Mouse (Mus musculus) kidney, embryonic 16.5 days (tissue): Measurements from ENCODE around the gene Sgpl1. TPM values are rescaled to one million over a fixed set of nuclear protein-coding genes. Genes with fewer than 3 reads are reported as not detected.
A peak's percentile ranks its signal among the peaks of the same experiment; 100 is the strongest.

ENCODE experiments used
- ATAC-seq: fragments of 200-750 bp; cut with Nextera tagmentation; 2 replicates; pipeline ENCODE4 v1.8.0; 2017; ENCODE audit warnings: moderate TSS enrichment; ENCODE audit not compliant: low FRiP score, low TSS enrichment
- H3K27ac ChIP-seq: fragments of 300-500 bp; sonication (generic); 2 replicates; pipeline ENCODE4 v1.5.1; 2014; ENCODE audit warnings: low read length
- H3K27me3 ChIP-seq: fragments of 300-500 bp; sonication (generic); 2 replicates; pipeline ENCODE4 v1.6.1; 2014; ENCODE audit warnings: low read length, control low read depth, mixed read lengths; ENCODE audit not compliant: insufficient read depth
- H3K36me3 ChIP-seq: fragments of 300-500 bp; sonication (generic); 2 replicates; pipeline ENCODE4 v1.6.1; 2014; ENCODE audit warnings: low read length, control low read depth, mixed read lengths; ENCODE audit not compliant: insufficient read depth
- H3K4me1 ChIP-seq: fragments of 300-500 bp; sonication (generic); 2 replicates; pipeline ENCODE4 v1.6.1; 2014; ENCODE audit warnings: low read length, control low read depth, mixed read lengths; ENCODE audit not compliant: insufficient read depth
- H3K4me2 ChIP-seq: fragments of 300-500 bp; sonication (generic); replicated peaks from 2 replicates; pipeline ENCODE4 v1.6.1; 2014; ENCODE audit warnings: low read depth, low read length
- H3K4me3 ChIP-seq: fragments of 300-500 bp; sonication (generic); 2 replicates; pipeline ENCODE4 v1.5.1; 2014; ENCODE audit warnings: mild to moderate bottlenecking, low read length
- H3K9ac ChIP-seq: fragments of 300-500 bp; sonication (generic); replicated peaks from 2 replicates; pipeline ENCODE4 v1.6.1; 2014; ENCODE audit warnings: low read length
- H3K9me3 ChIP-seq: fragments of 300-500 bp; sonication (generic); 2 replicates; pipeline ENCODE4 v1.6.1; 2016; ENCODE audit warnings: low read length, control low read depth
- WGBS: fragments of 180-500 bp; shearing (Covaris S2); extraction: QIAGEN DNeasy Blood & Tissue Kit; methylation state at CpG from one replicate; pipeline ENCODE4 v1.1.7; 2014; 5-methylcytosine and 5-hydroxymethylcytosine counted together
- polyA plus RNA-seq: library from polyadenylated mRNA; unstranded; fragments of >200 nt; fragmentation: Nextera tagmentation; extraction: Ambion mirVana; gene quantifications from 2 replicates; pipeline ENCODE4 v1.2.1, GENCODE M21; 2015

Gene Sgpl1
- polyA plus RNA-seq, 1 experiment from 2014 or later = 75.9 TPM

DNA sequence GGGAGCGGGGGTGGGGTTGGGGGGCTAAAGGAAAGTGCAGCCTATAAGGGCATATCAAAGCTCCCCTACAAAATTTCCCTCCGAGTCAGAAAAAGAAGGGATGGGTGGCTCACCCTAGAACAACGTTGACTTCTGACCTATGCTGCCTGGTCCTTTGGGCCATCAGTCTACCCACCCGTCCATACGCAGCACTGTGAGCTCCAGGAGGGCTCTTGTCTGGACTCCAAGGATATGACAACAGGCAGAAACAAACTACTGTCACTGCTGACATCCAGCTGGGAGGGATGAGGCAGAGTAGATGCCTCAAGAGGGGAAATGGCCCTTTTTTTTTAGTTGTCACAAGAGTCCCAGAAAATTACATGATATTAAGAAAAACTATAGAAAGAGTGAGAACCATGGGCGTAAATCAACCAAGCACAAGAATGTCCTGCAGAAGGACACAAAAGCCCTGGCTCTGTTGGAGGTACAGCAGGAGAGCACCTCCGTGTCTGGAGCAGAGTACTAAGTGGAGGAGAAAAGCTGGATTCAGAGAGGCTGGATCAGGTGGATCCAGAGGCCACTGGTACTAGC lies 28.8 kb upstream of the Sgpl1 start:
- Histone ChIP-seq H3K4me2 (peak overlapping the region; percentile 39), H3K9me3 (no peaks in the 10 kb centered on the region), H3K9ac (no peak overlapping the region), H3K27ac (no peak overlapping the region), H3K36me3 (no peaks in the 10 kb centered on the region), H3K27me3 (no peaks in the 10 kb centered on the region), H3K4me3 (no peak overlapping the region), H3K4me1 (no peaks in the 10 kb centered on the region)
- 48% methylated on average over 7 of the region's 7 CpGs for WGBS
- no peak for ATAC-seq

- ATAC-seq = no peak; the same call in 1 of the 2 replicates
- H3K27ac ChIP-seq = no peak overlapping the region
Observed at GRCm38 (mm10) chr10:61175442-61176204, 28.1 kb upstream of the Sgpl1 start.

GRCm38 (mm10) chr10:61174711-61175441 lies 27.4 kb upstream of the Sgpl1 start:
- Histone ChIP-seq H3K27ac (no peak overlapping the region), H3K9me3 (no peaks in the 10 kb centered on the region), H3K4me2 (no peak overlapping the region), H3K27me3 (no peaks in the 10 kb centered on the region), H3K9ac (no peak overlapping the region), H3K36me3 (no peaks in the 10 kb centered on the region), H3K4me1 (no peaks in the 10 kb centered on the region), H3K4me3 (no peak overlapping the region)
- ATAC-seq = no peak
- 29% methylated on average over 13 of the region's 13 CpGs for WGBS

More at GRCm38 (mm10) chr10:61175442-61176204, 28.1 kb upstream of the Sgpl1 start:
- no peak overlapping the region for H3K9ac ChIP-seq
- no peaks in the 10 kb centered on the region for H3K27me3 ChIP-seq
- no peaks in the 10 kb centered on the region for H3K36me3 ChIP-seq
- no peaks in the 10 kb centered on the region for H3K9me3 ChIP-seq
- H3K4me1 ChIP-seq = no peaks in the 10 kb centered on the region
- H3K4me3 ChIP-seq = no peak overlapping the region; the same call in 1 of the 2 replicates
- peak overlapping the region; percentile 39 for H3K4me2 ChIP-seq
- 17% methylated on average over 24 of the region's 24 CpGs for WGBS

GRCm38 (mm10) chr10:61172496-61172895 lies 25.0 kb upstream of the Sgpl1 start:
- no peaks in the 10 kb centered on the region for H3K27me3 ChIP-seq
- H3K4me2 ChIP-seq = no peak overlapping the region
- ATAC-seq = no peak
- no peak overlapping the region for H3K9ac ChIP-seq
- H3K9me3 ChIP-seq = no peaks in the 10 kb centered on the region
- H3K27ac ChIP-seq = no peak overlapping the region
- WGBS = 83% methylated on average over 4 of the region's 4 CpGs
- no peaks in the 10 kb centered on the region for H3K4me1 ChIP-seq
- H3K36me3 ChIP-seq = no peaks in the 10 kb centered on the region
- H3K4me3 ChIP-seq = no peak overlapping the region

GRCm38 (mm10) chr10:61171654-61172053 lies 24.2 kb upstream of the Sgpl1 start, which contains the start of gene Tbata:
Gene Tbata (plus strand): TSS chr10:61171954.
- H3K27ac ChIP-seq = no peak within 1 kb of the TSS
- H3K36me3 ChIP-seq = no peaks in the 10 kb centered on the region
- H3K4me1 ChIP-seq = no peaks in the 10 kb centered on the region
- no peaks in the 10 kb centered on the region for H3K9me3 ChIP-seq
- H3K4me3 ChIP-seq = no peak within 1 kb of the TSS
- ATAC-seq = no peak
- WGBS = 69% methylated on average over 3 of the region's 3 CpGs
- no peak within 1 kb of the TSS for H3K4me2 ChIP-seq
- no peak within 1 kb of the TSS for H3K9ac ChIP-seq
- no peaks in the 10 kb centered on the region for H3K27me3 ChIP-seq

GRCm38 (mm10) chr10:61168393-61168792 lies 20.9 kb upstream of the Sgpl1 start:
- Histone ChIP-seq H3K4me2 (no peak overlapping the region), H3K4me1 (no peaks in the 10 kb centered on the region), H3K4me3 (no peak overlapping the region), H3K9ac (no peak overlapping the region), H3K27me3 (no peaks in the 10 kb centered on the region), H3K36me3 (no peaks in the 10 kb centered on the region), H3K9me3 (no peaks in the 10 kb centered on the region), H3K27ac (no peak overlapping the region)
- no peak for ATAC-seq
- 66% methylated on average over 2 of the region's 2 CpGs for whole genome bisulfite sequencing

GRCm38 (mm10) chr10:61167333-61168096 lies 20.0 kb upstream of the Sgpl1 start:
- H3K4me3 ChIP-seq = no peak overlapping the region
- H3K27ac ChIP-seq = no peak overlapping the region
- no peak overlapping the region for H3K9ac ChIP-seq
- H3K36me3 ChIP-seq = no peaks in the 10 kb centered on the region
- WGBS = 37% methylated on average over 9 of the region's 9 CpGs
- no peak for ATAC-seq
- no peaks in the 10 kb centered on the region for H3K27me3 ChIP-seq
- no peaks in the 10 kb centered on the region for H3K9me3 ChIP-seq
- no peak overlapping the region for H3K4me2 ChIP-seq
- no peaks in the 10 kb centered on the region for H3K4me1 ChIP-seq

- Histone ChIP-seq H3K4me3 (no peak overlapping the region), H3K36me3 (no peaks in the 10 kb centered on the region), H3K9me3 (no peaks in the 10 kb centered on the region), H3K4me1 (no peaks in the 10 kb centered on the region), H3K27me3 (no peaks in the 10 kb centered on the region), H3K4me2 (no peak overlapping the region), H3K9ac (no peak overlapping the region), H3K27ac (no peak overlapping the region)
- ATAC-seq = 0 out of 2 replicates have a peak, but pooled peaks have one; percentile 19
- 24% methylated on average over 3 of the region's 3 CpGs for WGBS
Observed at GRCm38 (mm10) chr10:61162366-61162765, 14.9 kb upstream of the Sgpl1 start.

GRCm38 (mm10) chr10:61160671-61161070 lies 13.2 kb upstream of the Sgpl1 start:
- H3K9me3 ChIP-seq = no peaks in the 10 kb centered on the region
- H3K9ac ChIP-seq = no peak overlapping the region
- H3K4me2 ChIP-seq = no peak overlapping the region
- no peaks in the 10 kb centered on the region for H3K27me3 ChIP-seq
- no peaks in the 10 kb centered on the region for H3K4me1 ChIP-seq
- WGBS = 73% methylated on average over 4 of the region's 4 CpGs
- no peaks in the 10 kb centered on the region for H3K36me3 ChIP-seq
- no peak for ATAC-seq
- no peak overlapping the region for H3K27ac ChIP-seq
- H3K4me3 ChIP-seq = no peak overlapping the region
